Comparison of ENCODE assay signal across 8 mouse cellular contexts in genomic region chr17:78915772-78916171, GRCm38 (mm10). TPM values are rescaled to one million over a fixed set of nuclear protein-coding genes. Genes with fewer than 3 reads are reported as not detected.
DNase-seq lines count a peak whose midpoint lies in the region; ATAC-seq and TF ChIP-seq lines count a peak whose summit lies in the region.

No protein-coding gene starts in this region.

- H3K4me1 ChIP-seq in embryonic fibroblast, embryonic 13.5 days (ENCODE audit: control insufficient read depth, insufficient read depth, low read length), result no peaks in the 10 kb centered on the region
- peaks cover 10% of the 10 kb centered on the region; the same call in 1 of the 2 replicates for H3K4me1 ChIP-seq in liver, embryonic 11.5 days (replicated peaks; ENCODE audit: control insufficient read depth, insufficient read depth, low read length)

- no peaks in the 10 kb centered on the region for H3K9me3 ChIP-seq in liver, embryonic 11.5 days (ENCODE audit: control insufficient read depth, low read length)

- no peaks in the 10 kb centered on the region for H3K79me3 ChIP-seq in C2C12 (ENCODE audit: low read depth)

- TF ChIP-seq CTCF in C2C12 (IDR thresholded peaks at IDR 0.05; ENCODE audit: control insufficient read depth, insufficient read depth, insufficient read length), result no peak
- no peak for TF ChIP-seq CTCF in embryonic fibroblast, embryonic 13.5 days (IDR thresholded peaks at IDR 0.05; ENCODE audit: borderline replicate concordance, insufficient read depth, low read length)

- H3K79me2 ChIP-seq in C2C12 (ENCODE audit: control insufficient read depth, insufficient read depth), result no peaks in the 10 kb centered on the region

- peak overlapping the region; percentile 39 for H3K4me3 ChIP-seq in C2C12 (ENCODE audit: insufficient read depth, poor library complexity, severe bottlenecking)
- H3K4me3 ChIP-seq in embryonic fibroblast, embryonic 13.5 days (ENCODE audit: insufficient read depth, low read length), result peak overlapping the region; percentile 75
- H3K4me3 ChIP-seq in liver, embryonic 11.5 days (ENCODE audit: low read depth, low read length), result peak overlapping the region; percentile 62

- peak overlapping the region; percentile 64 for H3K9ac ChIP-seq in liver, embryonic 11.5 days (ENCODE audit: low read depth, low read length)

- peak; percentile 2; the same call in 1 of the 2 replicates for ATAC-seq in frontal cortex, adult (ENCODE audit: low TSS enrichment)
- no peak for ATAC-seq in liver, embryonic 11.5 days (replicated peaks; ENCODE audit: low FRiP score)
- ATAC-seq in megakaryocyte progenitor cell, adult 5-6 weeks (replicated peaks; ENCODE audit: poor library complexity), result no peak

- 48% methylated on average over 6 of the region's 6 CpGs for WGBS in liver, embryonic 11.5 days

- no peaks in the 10 kb centered on the region for H3K27me3 ChIP-seq in C2C12 (ENCODE audit: control insufficient read depth, insufficient read depth, insufficient read length)
- H3K27me3 ChIP-seq in liver, embryonic 11.5 days (replicated peaks; ENCODE audit: control insufficient read depth, insufficient read depth, low read length), result no peaks in the 10 kb centered on the region

- H3ac ChIP-seq in C2C12 (ENCODE audit: control insufficient read depth, insufficient read length, low read depth), result peak overlapping the region; percentile 3

- no peak for DNase-seq in frontal cortex, postnatal 14 days (ENCODE audit: low spot score in 2 of 2)
- DNase-seq in liver, embryonic 11.5 days (ENCODE audit: low spot score), result no peak
- no peak for DNase-seq in right cerebral cortex, postnatal 14 days
- no peak for DNase-seq in adrenal gland, postnatal 36 days

- peak overlapping the region; percentile 66 for H3K4me2 ChIP-seq in liver, embryonic 11.5 days

- TF ChIP-seq POLR2A in embryonic fibroblast, embryonic 13.5 days (IDR thresholded peaks at IDR 0.05; ENCODE audit: low read depth, low read length), result no peak

- no peak overlapping the region for H3K27ac ChIP-seq in embryonic fibroblast, embryonic 13.5 days (ENCODE audit: insufficient read depth, low read length)
- H3K27ac ChIP-seq in liver, embryonic 11.5 days (ENCODE audit: low read depth, low read length), result peak overlapping the region; percentile 66; the same call in 1 of the 2 replicates

- peaks cover 32% of the 10 kb centered on the region for H3K36me3 ChIP-seq in C2C12 (ENCODE audit: control insufficient read depth, insufficient read depth)
- peaks cover 7% of the 10 kb centered on the region; the same call in 1 of the 2 replicates for H3K36me3 ChIP-seq in liver, embryonic 11.5 days (ENCODE audit: control insufficient read depth, insufficient read depth, low read length)

TF ChIP-seq in C2C12, 6 proteins besides CTCF, POLR2A, EP300 and RAD21:
- no peak for TF ChIP-seq MYOG (IDR thresholded peaks at IDR 0.05; ENCODE audit: control insufficient read depth, extremely low read depth, insufficient read length)
- TF ChIP-seq USF1 (IDR thresholded peaks at IDR 0.05; ENCODE audit: low read depth), result no peak
- TF ChIP-seq FOSL1 (IDR thresholded peaks at IDR 0.05; ENCODE audit: insufficient read depth, low read length, poor library complexity, severe bottlenecking), result no peak
- no peak for TF ChIP-seq CEBPB (IDR thresholded peaks at IDR 0.05; ENCODE audit: low read depth)
- no peak for TF ChIP-seq MYOD1 (IDR thresholded peaks at IDR 0.05; ENCODE audit: control insufficient read depth, insufficient read length, low read depth)
- no peak for TF ChIP-seq MAX (IDR thresholded peaks at IDR 0.05)
TF ChIP-seq in C2C12: peak in this region for 0.

RNA-seq across cellular contexts. Expression of gene Cebpzos, which starts 0.5 kb away (rescaled TPM):
- 25.6 TPM for polyA plus RNA-seq in C2C12 (2012; fragmentation: generic; extraction: Trizol)
- polyA plus RNA-seq in embryonic fibroblast, embryonic 13.5 days (2011; ENCODE audit: insufficient read length, low read depth, missing spikeins), result 26.3 and 30.8 TPM in 2 replicates
- polyA plus RNA-seq in liver, embryonic 11.5 days (2014; fragmentation: Nextera tagmentation; extraction: Ambion mirVana), result 80.6 and 95.3 TPM in 2 replicates
- total RNA-seq in megakaryocyte progenitor cell, adult 5-6 weeks (2015), result 28.9 and 32.9 TPM in 2 replicates
- total RNA-seq in megakaryocyte progenitor cell, adult 5-6 weeks (2017), result 67.2 and 76.5 TPM in 2 replicates
- total RNA-seq in adrenal gland, postnatal 36 days (2021), result 10 to 100 TPM; 30.0 to 44.4 TPM

RNA-seq across cellular contexts. Expression of gene Sult6b1, which starts 9.0 kb away (rescaled TPM):
- polyA plus RNA-seq in C2C12 (2012; fragmentation: generic; extraction: Trizol), result 0.04 TPM
- not detected in 2 replicates for polyA plus RNA-seq in embryonic fibroblast, embryonic 13.5 days (2011; ENCODE audit: insufficient read length, low read depth, missing spikeins)
- polyA plus RNA-seq in liver, embryonic 11.5 days (2014; fragmentation: Nextera tagmentation; extraction: Ambion mirVana), result 0.14 TPM in 1 of 2 replicates, not detected in the other
- not detected in 2 replicates for total RNA-seq in megakaryocyte progenitor cell, adult 5-6 weeks (2015)
- total RNA-seq in megakaryocyte progenitor cell, adult 5-6 weeks (2017), result not detected in 2 replicates
- total RNA-seq in adrenal gland, postnatal 36 days (2021), result not detected

RNA-seq across cellular contexts. Expression of gene Cebpz, which starts 21.1 kb away (rescaled TPM):
- 11.3 TPM for polyA plus RNA-seq in C2C12 (2012; fragmentation: generic; extraction: Trizol)
- 40.3 and 44.0 TPM in 2 replicates for polyA plus RNA-seq in embryonic fibroblast, embryonic 13.5 days (2011; ENCODE audit: insufficient read length, low read depth, missing spikeins)
- 73.8 and 74.0 TPM in 2 replicates for polyA plus RNA-seq in liver, embryonic 11.5 days (2014; fragmentation: Nextera tagmentation; extraction: Ambion mirVana)
- 68.7 and 78.1 TPM in 2 replicates for total RNA-seq in megakaryocyte progenitor cell, adult 5-6 weeks (2015)
- 101 and 183 TPM in 2 replicates for total RNA-seq in megakaryocyte progenitor cell, adult 5-6 weeks (2017)
- 10 to 100 TPM; 45.6 to 51.1 TPM for total RNA-seq in adrenal gland, postnatal 36 days (2021)

RNA-seq across cellular contexts. Expression of gene Ndufaf7, which starts 21.2 kb away (rescaled TPM):
- 13.0 TPM for polyA plus RNA-seq in C2C12 (2012; fragmentation: generic; extraction: Trizol)
- 40.1 and 44.1 TPM in 2 replicates for polyA plus RNA-seq in embryonic fibroblast, embryonic 13.5 days (2011; ENCODE audit: insufficient read length, low read depth, missing spikeins)
- 58.0 and 67.3 TPM in 2 replicates for polyA plus RNA-seq in liver, embryonic 11.5 days (2014; fragmentation: Nextera tagmentation; extraction: Ambion mirVana)
- total RNA-seq in megakaryocyte progenitor cell, adult 5-6 weeks (2015), result 43.5 and 57.6 TPM in 2 replicates
- total RNA-seq in megakaryocyte progenitor cell, adult 5-6 weeks (2017), result 36.2 and 42.6 TPM in 2 replicates
- total RNA-seq in adrenal gland, postnatal 36 days (2021), result 10 to 100 TPM; 37.0 to 44.1 TPM

RNA-seq across cellular contexts. Expression of gene Eif2ak2, which starts 33.4 kb away (rescaled TPM):
- polyA plus RNA-seq in C2C12 (2012; fragmentation: generic; extraction: Trizol), result 2.4 TPM
- polyA plus RNA-seq in embryonic fibroblast, embryonic 13.5 days (2011; ENCODE audit: insufficient read length, low read depth, missing spikeins), result 43.8 and 51.7 TPM in 2 replicates
- 8.2 and 8.3 TPM in 2 replicates for polyA plus RNA-seq in liver, embryonic 11.5 days (2014; fragmentation: Nextera tagmentation; extraction: Ambion mirVana)
- 18.8 and 20.7 TPM in 2 replicates for total RNA-seq in megakaryocyte progenitor cell, adult 5-6 weeks (2015)
- 33.0 and 45.3 TPM in 2 replicates for total RNA-seq in megakaryocyte progenitor cell, adult 5-6 weeks (2017)
- total RNA-seq in adrenal gland, postnatal 36 days (2021), result 10 to 100 TPM; 29.3 to 33.2 TPM
